Mouse (Mus musculus) neural tube, embryonic 11.5 days (tissue): Measurements from ENCODE around the gene Gtf3c5. TPM values are rescaled to one million over a fixed set of nuclear protein-coding genes. Genes with fewer than 3 reads are reported as not detected.

ENCODE experiments used
- ATAC-seq: fragments of 200-750 bp; cut with Nextera tagmentation; 2 replicates; pipeline ENCODE4 v1.8.0; 2017; ENCODE audit warnings: moderate number of reproducible peaks, mild to moderate bottlenecking, moderate TSS enrichment, moderate library complexity; ENCODE audit not compliant: insufficient read depth, low FRiP score, low TSS enrichment
- DNase-seq: peaks from one replicate; pipeline ENCODE4 v3.0.0-alpha.2; 2015; ENCODE audit warnings: low spot score
- H3K27ac ChIP-seq: fragments of 300-500 bp; sonication (generic); 2 replicates; pipeline ENCODE4 v1.5.1; 2014; ENCODE audit warnings: low read depth, mild to moderate bottlenecking, low read length
- H3K27me3 ChIP-seq: fragments of 300-500 bp; sonication (generic); 2 replicates; pipeline ENCODE4 v1.6.1; 2014; ENCODE audit warnings: mild to moderate bottlenecking, low read length, mixed read lengths; ENCODE audit not compliant: control insufficient read depth, insufficient read depth
- H3K36me3 ChIP-seq: fragments of 300-500 bp; sonication (generic); 2 replicates; pipeline ENCODE4 v1.6.1; 2014; ENCODE audit warnings: mild to moderate bottlenecking, low read length, moderate library complexity, mixed read lengths; ENCODE audit not compliant: control insufficient read depth, insufficient read depth
- H3K4me1 ChIP-seq: fragments of 300-500 bp; sonication (generic); 2 replicates; pipeline ENCODE4 v1.6.1; 2014; ENCODE audit warnings: low read length, mixed read lengths; ENCODE audit not compliant: control insufficient read depth, insufficient read depth
- H3K4me2 ChIP-seq: fragments of 300-500 bp; sonication (generic); 2 replicates; pipeline ENCODE4 v1.6.1; 2014; ENCODE audit warnings: low read depth, mild to moderate bottlenecking, moderate library complexity
- H3K4me3 ChIP-seq: fragments of 300-500 bp; sonication (generic); 2 replicates; pipeline ENCODE4 v1.5.1; 2014; ENCODE audit warnings: low read depth, low read length
- H3K9ac ChIP-seq: fragments of 300-500 bp; sonication (generic); 2 replicates; pipeline ENCODE4 v1.6.1; 2014; ENCODE audit warnings: mild to moderate bottlenecking, low read length
- H3K9me3 ChIP-seq: fragments of 300-500 bp; sonication (generic); 2 replicates; pipeline ENCODE4 v1.6.1; 2016; ENCODE audit warnings: low read length; ENCODE audit not compliant: control insufficient read depth
- WGBS: fragments of 180-500 bp; shearing (Covaris S2); extraction: QIAGEN DNeasy Blood & Tissue Kit; methylation state at CpG from one replicate; pipeline ENCODE4 v1.1.7; 2014; 5-methylcytosine and 5-hydroxymethylcytosine counted together
- polyA plus RNA-seq: library from polyadenylated mRNA; unstranded; fragments of >200 nt; fragmentation: Nextera tagmentation; extraction: Ambion mirVana; gene quantifications from 2 replicates; pipeline ENCODE4 v1.2.1, GENCODE M21; 2014

The Gtf3c5 gene
- polyA plus RNA-seq, result 39.7 and 43.8 TPM in 2 replicates

DNA sequence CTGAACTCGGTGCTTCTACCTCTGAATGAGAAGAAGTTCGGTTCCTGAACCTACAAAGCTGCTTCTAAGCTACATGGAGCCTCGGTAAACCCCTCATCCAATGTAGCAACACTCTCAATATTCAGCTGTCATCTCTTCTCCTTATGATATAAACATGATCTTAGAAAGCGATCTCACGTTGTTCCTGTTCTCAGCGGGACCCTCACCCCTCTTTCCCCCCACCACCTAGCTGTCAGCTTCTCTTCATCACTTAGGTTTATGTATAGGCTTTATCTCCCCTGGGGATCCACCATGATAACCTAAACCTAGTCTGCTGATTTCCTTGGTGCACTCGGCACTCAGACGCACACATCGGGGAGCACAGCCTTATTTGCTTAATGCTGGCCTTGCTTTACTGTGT lies at the start of gene Gtf3c5:
TSS of gene Gtf3c5 (minus strand) at position 101 of the 400 bp plus-strand sequence.
- DNase-seq, result no peak
- Histone ChIP-seq H3K4me1 (peaks cover 9% of the 10 kb centered on the region; the same call in 1 of the 2 replicates), H3K9me3 (no peaks in the 10 kb centered on the region), H3K27ac (peak within 1 kb of the TSS; percentile 83), H3K36me3 (0 out of 2 replicates have a peak, but pooled peaks cover 2% of the 10 kb centered on the region), H3K9ac (peak within 1 kb of the TSS; percentile 67), H3K4me2 (peak within 1 kb of the TSS; percentile 62), H3K27me3 (no peaks in the 10 kb centered on the region), H3K4me3 (peak within 1 kb of the TSS; percentile 61)
- ATAC-seq, result no peak
- WGBS, result 73% methylated on average over 9 of the region's 9 CpGs

DNA sequence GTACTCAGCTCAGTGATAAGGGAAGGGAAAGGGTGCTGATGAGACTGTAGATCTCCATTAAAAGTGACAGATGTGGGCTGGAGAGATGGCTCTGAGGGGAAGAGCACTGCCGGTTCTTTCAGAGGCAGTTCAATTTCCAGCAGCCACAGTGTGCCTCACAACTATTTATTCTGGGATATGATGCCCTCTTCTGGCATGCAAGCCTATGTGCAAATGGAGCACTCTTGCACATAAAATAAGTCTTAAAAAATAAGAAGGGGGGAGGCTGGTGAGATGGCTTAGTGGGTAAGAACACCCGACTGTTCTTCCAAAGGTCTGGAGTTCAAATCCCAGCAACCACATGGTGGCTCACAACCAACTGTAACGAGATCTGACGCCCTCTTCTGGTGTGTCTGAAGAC lies 49.6 kb upstream of the Gtf3c5 start:
- 48% methylated on average over 4 of the region's 4 CpGs for WGBS
- Histone ChIP-seq H3K27me3 (no peaks in the 10 kb centered on the region), H3K4me1 (no peaks in the 10 kb centered on the region), H3K9me3 (no peaks in the 10 kb centered on the region), H3K4me3 (no peak overlapping the region), H3K36me3 (no peaks in the 10 kb centered on the region), H3K4me2 (no peak overlapping the region), H3K27ac (no peak overlapping the region), H3K9ac (no peak overlapping the region)
- ATAC-seq, result no peak
- no peak for DNase-seq

DNA sequence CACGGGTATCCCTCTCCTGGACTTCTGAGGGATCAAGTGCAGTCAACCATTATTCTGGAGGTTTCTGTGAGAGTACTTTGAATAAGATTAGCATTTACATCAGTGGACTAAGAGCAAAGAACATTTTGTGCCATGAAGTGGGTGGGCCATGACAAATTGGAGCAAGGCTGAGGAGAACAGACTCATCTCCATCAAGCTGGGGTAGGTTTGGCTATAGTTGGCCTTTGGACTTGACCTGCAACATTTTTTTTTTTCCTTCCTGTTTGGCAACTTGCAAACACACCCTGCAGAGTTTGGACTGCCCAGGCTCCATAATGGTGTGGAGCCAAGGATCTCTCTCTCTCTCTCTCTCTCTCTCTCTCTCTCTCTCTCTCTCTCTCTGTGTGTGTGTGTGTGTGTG lies 49.1 kb upstream of the Gtf3c5 start:
- no peak for ATAC-seq
- DNase-seq, result no peak
- H3K36me3 ChIP-seq, result no peaks in the 10 kb centered on the region
- no peaks in the 10 kb centered on the region for H3K27me3 ChIP-seq
- no peak overlapping the region for H3K4me2 ChIP-seq
- H3K9me3 ChIP-seq, result no peaks in the 10 kb centered on the region
- no peak overlapping the region for H3K9ac ChIP-seq
- H3K27ac ChIP-seq, result no peak overlapping the region
- H3K4me3 ChIP-seq, result no peak overlapping the region
- 65% methylated on average over 1 of the region's 1 CpGs for WGBS
- no peaks in the 10 kb centered on the region for H3K4me1 ChIP-seq

DNA sequence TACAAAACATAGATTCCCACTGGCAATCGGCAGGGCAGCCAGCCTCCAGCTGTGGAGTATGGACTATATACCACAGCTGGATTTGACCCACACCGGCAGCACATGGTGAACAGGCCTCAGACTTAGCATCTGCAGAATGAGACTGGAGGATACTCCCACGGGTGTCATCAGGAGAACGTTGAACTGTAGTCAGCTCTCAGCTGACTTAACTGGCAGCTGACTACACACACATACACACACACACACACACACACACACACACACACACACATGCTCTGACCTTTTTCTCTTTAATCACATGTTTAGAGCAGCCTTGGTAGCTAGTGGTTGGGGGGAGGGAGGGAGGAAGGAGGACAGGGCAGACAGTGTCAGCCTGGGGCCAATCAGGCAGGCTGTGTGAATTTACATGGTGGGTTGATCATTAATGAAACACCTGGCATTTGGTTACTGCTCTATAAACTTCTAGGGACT lies 46.4 kb upstream of the Gtf3c5 start:
- ATAC-seq (no peak), DNase-seq (no peak)
- Histone ChIP-seq H3K27ac (no peak overlapping the region), H3K4me2 (no peak overlapping the region), H3K9me3 (no peaks in the 10 kb centered on the region), H3K27me3 (no peaks in the 10 kb centered on the region), H3K4me3 (no peak overlapping the region), H3K4me1 (no peaks in the 10 kb centered on the region), H3K36me3 (no peaks in the 10 kb centered on the region), H3K9ac (no peak overlapping the region)
- 28% methylated on average over 4 of the region's 4 CpGs for WGBS

DNA sequence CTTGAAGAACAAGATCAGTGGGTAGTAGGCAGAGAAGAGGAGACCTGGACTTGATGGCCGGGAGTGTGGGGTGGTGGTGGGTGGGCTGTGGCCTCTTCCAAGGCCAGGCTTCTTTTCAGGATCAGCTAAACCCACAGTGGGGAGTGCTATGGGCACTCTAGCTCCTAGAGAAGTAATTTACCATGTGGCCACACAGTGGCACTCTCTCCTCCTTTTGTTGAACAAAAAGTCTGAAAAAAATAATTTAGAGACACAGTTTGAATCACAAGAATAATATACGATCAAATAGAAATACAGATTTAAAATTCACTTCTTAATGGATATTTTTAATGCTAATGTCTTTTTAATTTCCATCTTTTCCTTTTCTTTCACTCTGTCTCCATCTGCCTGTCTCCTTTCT lies 44.5 kb upstream of the Gtf3c5 start:
- H3K4me2 ChIP-seq, result no peak overlapping the region
- ATAC-seq, result no peak
- no peak for DNase-seq
- H3K27me3 ChIP-seq, result no peaks in the 10 kb centered on the region
- 69% methylated on average over 2 of the region's 2 CpGs for WGBS
- H3K4me3 ChIP-seq, result no peak overlapping the region
- H3K9me3 ChIP-seq, result no peaks in the 10 kb centered on the region
- no peaks in the 10 kb centered on the region for H3K36me3 ChIP-seq
- no peak overlapping the region for H3K9ac ChIP-seq
- H3K27ac ChIP-seq, result no peak overlapping the region
- no peaks in the 10 kb centered on the region for H3K4me1 ChIP-seq

DNA sequence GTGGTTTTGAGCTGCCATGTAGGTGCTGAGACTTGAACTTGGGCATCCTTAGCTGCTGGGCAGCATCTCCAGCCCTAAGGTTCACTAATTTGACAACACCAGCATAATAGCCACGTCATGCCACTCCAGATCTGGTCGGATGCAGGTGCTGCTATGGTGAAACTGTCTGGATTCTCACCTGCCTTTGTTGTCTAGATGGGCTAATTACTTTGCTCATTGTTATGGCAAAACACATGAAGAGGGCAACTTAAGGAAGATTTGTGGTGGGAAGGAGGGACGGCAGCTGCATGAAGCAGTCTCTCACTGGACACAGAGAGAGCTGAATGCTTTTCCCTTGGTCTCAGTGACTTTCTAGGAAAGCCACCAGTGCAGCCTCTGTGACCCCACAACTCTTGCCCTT lies 42.5 kb upstream of the Gtf3c5 start:
- Histone ChIP-seq H3K27ac (no peak overlapping the region), H3K4me1 (no peaks in the 10 kb centered on the region), H3K9ac (no peak overlapping the region), H3K36me3 (no peaks in the 10 kb centered on the region), H3K4me3 (no peak overlapping the region), H3K9me3 (no peaks in the 10 kb centered on the region), H3K27me3 (peaks cover 10% of the 10 kb centered on the region), H3K4me2 (no peak overlapping the region)
- ATAC-seq, result no peak
- 73% methylated on average over 3 of the region's 3 CpGs for WGBS
- DNase-seq, result no peak

DNA sequence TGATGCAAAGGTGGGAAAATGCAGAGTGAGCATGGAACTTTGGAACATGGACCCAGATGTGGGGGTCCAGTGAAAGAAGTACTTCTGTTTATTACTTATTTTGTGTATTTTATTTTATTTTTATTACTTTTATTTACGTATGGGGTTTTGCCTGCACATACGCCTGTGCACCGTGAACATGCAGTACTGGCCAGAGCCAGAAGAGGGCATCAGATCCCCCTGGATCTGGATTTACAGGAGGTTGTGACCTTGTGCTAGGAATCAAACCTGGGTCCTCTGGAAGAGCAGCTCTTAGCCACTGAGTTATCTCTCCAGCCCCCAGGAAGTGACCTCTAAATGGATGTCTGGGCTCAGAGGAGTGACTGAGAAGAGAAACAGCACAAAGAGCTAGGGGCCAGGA lies 41.3 kb upstream of the Gtf3c5 start:
- Histone ChIP-seq H3K4me1 (no peaks in the 10 kb centered on the region), H3K27ac (no peak overlapping the region), H3K9me3 (no peaks in the 10 kb centered on the region), H3K9ac (no peak overlapping the region), H3K36me3 (no peaks in the 10 kb centered on the region), H3K4me2 (no peak overlapping the region), H3K4me3 (no peak overlapping the region), H3K27me3 (peaks cover 15% of the 10 kb centered on the region)
- 88% methylated on average over 3 of the region's 3 CpGs for WGBS
- ATAC-seq (no peak), DNase-seq (no peak)

DNA sequence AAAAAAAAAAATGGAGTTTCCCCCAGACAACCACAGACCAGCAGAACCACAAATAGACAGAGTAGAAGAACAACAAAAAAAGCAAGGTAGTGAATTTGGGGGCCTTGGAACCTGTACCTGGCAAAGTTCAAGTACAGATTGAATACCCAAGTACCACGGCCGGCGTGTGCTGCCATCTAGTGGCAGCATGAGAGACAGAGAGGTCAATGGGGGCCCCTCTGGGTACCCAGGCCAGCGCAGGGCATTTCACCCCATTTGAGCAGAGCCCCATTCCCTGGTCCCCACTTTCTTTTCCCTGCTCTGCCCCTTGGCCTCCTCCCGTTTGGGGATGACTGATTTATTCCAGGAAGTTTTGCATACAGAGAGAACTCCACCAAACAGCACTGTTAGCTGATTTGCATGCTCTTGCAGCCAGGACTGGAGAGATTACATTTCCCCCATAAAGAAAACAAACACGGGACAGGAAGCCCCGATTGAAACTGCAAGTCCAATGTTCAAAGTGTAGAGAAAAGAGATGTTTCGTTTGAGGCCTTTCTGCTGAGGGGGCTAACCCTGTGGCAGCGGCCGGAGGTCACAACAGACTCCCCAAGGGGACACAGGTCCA lies 39.1 kb upstream of the Gtf3c5 start:
- ATAC-seq, result no peak
- Histone ChIP-seq H3K36me3 (no peaks in the 10 kb centered on the region), H3K4me1 (no peaks in the 10 kb centered on the region), H3K4me3 (no peak overlapping the region), H3K27ac (no peak overlapping the region), H3K4me2 (no peak overlapping the region), H3K27me3 (peaks cover 15% of the 10 kb centered on the region), H3K9me3 (no peaks in the 10 kb centered on the region), H3K9ac (no peak overlapping the region)
- WGBS, result 24% methylated on average over 10 of the region's 10 CpGs
- peak; percentile 52 for DNase-seq

DNA sequence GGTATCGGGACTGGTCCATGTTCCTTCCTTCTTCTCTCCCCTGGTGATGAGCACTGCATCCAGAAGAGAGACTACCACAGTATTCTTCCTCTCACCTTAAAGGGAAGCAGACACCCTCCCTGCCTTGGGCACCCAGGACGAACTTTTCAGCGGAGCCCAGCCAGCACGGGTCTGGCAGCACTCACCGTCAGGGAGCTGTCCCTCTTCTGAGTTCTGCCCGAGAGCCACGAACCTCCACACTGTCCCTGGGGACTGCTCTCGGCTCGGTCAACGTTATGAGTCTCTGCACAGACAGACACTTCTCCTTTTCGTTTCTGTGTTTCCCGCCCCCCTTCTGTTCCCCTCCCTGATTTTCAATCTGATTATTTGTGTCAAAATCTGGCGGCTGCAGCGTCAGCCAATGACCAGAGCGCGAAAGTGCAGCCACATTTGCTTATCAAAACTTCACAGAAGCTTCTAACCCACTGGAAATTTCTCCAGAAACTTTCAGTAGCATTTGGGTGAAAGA lies 38.2 kb upstream of the Gtf3c5 start, which contains the start of gene Gfi1b:
TSS of gene Gfi1b (minus strand) at position 319 of the 508 bp plus-strand sequence.
- DNase-seq (no peak), ATAC-seq (no peak)
- Histone ChIP-seq H3K27me3 (peaks cover 15% of the 10 kb centered on the region), H3K27ac (no peak within 1 kb of the TSS), H3K4me3 (no peak within 1 kb of the TSS), H3K4me1 (no peaks in the 10 kb centered on the region), H3K4me2 (no peak within 1 kb of the TSS), H3K9ac (no peak within 1 kb of the TSS), H3K36me3 (no peaks in the 10 kb centered on the region), H3K9me3 (no peaks in the 10 kb centered on the region)
- 7% methylated on average over 16 of the region's 16 CpGs for WGBS
